Mouse (Mus musculus): ENCODE measurements around the gene Ces1e. TPM values are rescaled to one million over a fixed set of nuclear protein-coding genes. Genes with fewer than 3 reads are reported as not detected.

The Ces1e gene
- polyA plus RNA-seq (2017; shearing (Covaris generic)): 1 to 10 TPM in 1 of 2 experiments, under 1 TPM in 1; 0.42 to 1.3 TPM

DNA sequence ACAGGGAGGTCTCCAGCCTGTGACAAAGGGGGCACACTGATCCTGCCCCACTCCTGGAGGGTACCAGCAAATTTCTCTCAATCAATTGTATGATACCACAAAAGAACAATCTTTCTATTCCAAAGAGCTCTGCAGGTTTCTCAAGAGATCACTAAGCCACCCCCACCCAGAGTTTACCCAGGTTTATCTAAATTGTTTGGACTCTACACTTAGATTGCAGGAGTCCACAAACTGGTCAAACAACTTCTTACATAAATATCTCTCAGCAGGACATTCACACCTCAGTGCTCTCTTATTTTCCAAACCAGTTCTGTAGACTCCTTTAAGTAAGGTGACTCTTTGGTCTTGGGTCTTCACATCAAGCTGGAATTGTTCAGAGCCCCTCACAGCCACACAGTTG, at the start of gene Ces1e:
Gene Ces1e (minus strand): TSS at position 174 of the 400 bp plus-strand sequence.

DNA sequence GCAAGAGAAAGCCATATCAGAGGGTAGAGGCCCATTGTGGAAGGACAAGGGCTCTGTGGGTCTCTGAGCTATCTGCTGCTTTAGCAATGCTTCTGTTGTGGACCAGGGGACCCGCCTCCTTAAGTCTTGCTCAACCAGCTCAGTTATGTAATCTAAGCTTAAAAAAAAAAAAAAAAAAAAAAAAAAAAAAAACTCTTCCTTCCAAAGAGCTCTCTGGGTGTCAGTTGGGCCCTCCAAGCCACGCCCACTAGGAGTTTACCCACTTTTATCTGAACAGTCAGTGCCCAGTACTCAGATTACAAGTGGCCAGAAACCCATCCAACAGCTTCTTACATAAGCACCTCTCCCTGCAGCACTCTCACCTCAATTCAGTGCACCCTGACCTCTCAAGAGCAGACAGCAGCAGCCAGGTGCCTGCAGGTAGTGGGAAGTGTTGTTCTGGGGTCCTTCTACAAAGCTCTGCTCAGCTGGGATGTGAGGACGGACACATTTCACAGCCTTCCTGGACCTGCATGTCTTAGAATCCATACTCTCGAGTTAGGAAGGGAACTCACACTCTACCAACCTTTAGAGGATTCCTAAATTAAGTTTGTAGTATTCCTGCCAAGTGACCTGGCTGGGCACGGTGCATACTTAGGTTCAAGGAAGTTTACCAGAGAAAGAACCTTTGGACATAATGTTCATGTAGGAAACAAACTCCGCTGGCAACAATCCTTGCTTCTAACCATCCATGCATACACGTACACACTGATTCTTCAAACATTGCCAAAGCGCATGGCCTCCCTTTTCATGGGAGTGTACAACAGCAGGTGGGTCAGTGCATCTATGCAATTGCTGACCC, 31.5 kb downstream of the Ces1e start, which contains the start of gene Ces1d:
Gene Ces1d (minus strand): TSS at position 154 of the 841 bp plus-strand sequence.

Other genes starting within 250 kb of the Ces1e start
- gene Ces1a, start 181.4 kb downstream of the Ces1e start, polyA plus RNA-seq (2017; shearing (Covaris generic)): under 1 TPM in 1 of 2 experiments, not detected in 1; 0.18 TPM
- gene Ces1b, start 149.6 kb downstream of the Ces1e start, polyA plus RNA-seq (2017; shearing (Covaris generic)): under 1 TPM in 1 of 2 experiments, not detected in 1; 0.21 TPM
- under 1 TPM in 1 of 2 experiments, not detected in 1; 0.27 TPM for gene Ces1c, start 98.3 kb downstream of the Ces1e start, polyA plus RNA-seq (2017; shearing (Covaris generic))
- under 1 TPM; 0.18 to 0.95 TPM for gene Ces1d, start 31.8 kb downstream of the Ces1e start, polyA plus RNA-seq (2017; shearing (Covaris generic))
- under 1 TPM in 1 of 2 experiments, not detected in 1; 0.95 TPM for gene Ces1f, start 50.1 kb upstream of the Ces1e start, polyA plus RNA-seq (2017; shearing (Covaris generic))
- gene Ces1g, start 107.7 kb upstream of the Ces1e start, polyA plus RNA-seq (2017; shearing (Covaris generic)): under 1 TPM in 1 of 2 experiments, not detected in 1; 0.42 TPM
- under 1 TPM in 1 of 2 experiments, not detected in 1; 0.20 TPM for gene Ces1h, start 150.1 kb upstream of the Ces1e start, polyA plus RNA-seq (2017; shearing (Covaris generic))